ENCODE assay signal across 16 mouse cellular contexts in genomic region chr17:29440490-29440889, GRCm38 (mm10). TPM values are rescaled to one million over a fixed set of nuclear protein-coding genes. Genes with fewer than 3 reads are reported as not detected.
A peak's percentile ranks its signal among the peaks of the same experiment; 100 is the strongest.
DNase-seq lines count a peak whose midpoint lies in the region; ATAC-seq and TF ChIP-seq lines count a peak whose summit lies in the region.
"Had no signal": no experiment of that assay in that cellular context is flagged by ENCODE, and none has a peak within 500 bp of the region (broad histone marks: within the 10 kb centered on the region; RNA-seq: fewer than 3 reads in every experiment).

No protein-coding gene starts in this region.

- no peaks in the 10 kb centered on the region for H3K9me3 ChIP-seq in heart, embryonic 13.5 days
- no peaks in the 10 kb centered on the region for H3K9me3 ChIP-seq in midbrain, embryonic 10.5 days (replicated peaks)
- H3K9me3 ChIP-seq in midbrain, embryonic 16.5 days (replicated peaks; ENCODE audit: control insufficient read depth, low read length, poor library complexity, severe bottlenecking) = no peaks in the 10 kb centered on the region
- H3K9me3 ChIP-seq in liver, embryonic 12.5 days (replicated peaks) = no peaks in the 10 kb centered on the region
- no peaks in the 10 kb centered on the region for H3K9me3 ChIP-seq in stomach, postnatal 0 days (ENCODE audit: control insufficient read depth, low read length)
- H3K9me3 ChIP-seq: embryonic facial prominence, embryonic 12.5 days; hindbrain, embryonic 15.5 days; lung, embryonic 15.5 days had no signal

- peaks cover 75% of the 10 kb centered on the region for H3K4me1 ChIP-seq in heart, embryonic 13.5 days
- H3K4me1 ChIP-seq in midbrain, embryonic 10.5 days = peaks cover 62% of the 10 kb centered on the region
- H3K4me1 ChIP-seq in midbrain, embryonic 16.5 days (ENCODE audit: control insufficient read depth, insufficient read depth, low read length) = peaks cover 14% of the 10 kb centered on the region
- peaks cover 99% of the 10 kb centered on the region for H3K4me1 ChIP-seq in liver, embryonic 12.5 days
- H3K4me1 ChIP-seq in stomach, postnatal 0 days (replicated peaks; ENCODE audit: control insufficient read depth, insufficient read depth) = peaks cover 7% of the 10 kb centered on the region; the same call in 1 of the 2 replicates

- no peak for DNase-seq in heart, postnatal 4 days
- no peak for DNase-seq in midbrain, embryonic 10.5 days (ENCODE audit: low spot score)
- no peak for DNase-seq in stomach, postnatal 0 days (ENCODE audit: low spot score)
- DNase-seq in right cerebral cortex, postnatal 36 days (ENCODE audit: low spot score in 2 of 2) = no peak
- DNase-seq: cerebellum, adult 11 months; cerebellum, postnatal 36 days; kidney, adult 2 months; kidney, postnatal 4 days; layer of hippocampus, postnatal 36 days; right cerebral cortex, adult 18-20 months had no signal

- peak overlapping the region; percentile 94 for H3K27ac ChIP-seq in heart, embryonic 13.5 days (replicated peaks)
- H3K27ac ChIP-seq in midbrain, embryonic 10.5 days (replicated peaks) = peak overlapping the region; percentile 61
- H3K27ac ChIP-seq in midbrain, embryonic 16.5 days (ENCODE audit: low read length) = no peak overlapping the region
- peak overlapping the region; percentile 99 for H3K27ac ChIP-seq in liver, embryonic 12.5 days
- H3K27ac ChIP-seq in stomach, postnatal 0 days (replicated peaks) = peak overlapping the region; percentile 61
- H3K27ac ChIP-seq: embryonic facial prominence, embryonic 12.5 days; hindbrain, embryonic 15.5 days; lung, embryonic 15.5 days had no signal

- H3K27me3 ChIP-seq in heart, embryonic 13.5 days (replicated peaks) = no peaks in the 10 kb centered on the region
- H3K27me3 ChIP-seq in midbrain, embryonic 10.5 days (ENCODE audit: low read depth, poor library complexity, severe bottlenecking) = peaks cover 6% of the 10 kb centered on the region
- no peaks in the 10 kb centered on the region for H3K27me3 ChIP-seq in midbrain, embryonic 16.5 days (ENCODE audit: control insufficient read depth, insufficient read depth, low read depth, low read length)
- no peaks in the 10 kb centered on the region for H3K27me3 ChIP-seq in liver, embryonic 12.5 days (replicated peaks)
- H3K27me3 ChIP-seq in stomach, postnatal 0 days (ENCODE audit: control insufficient read depth, insufficient read depth, low read length) = no peaks in the 10 kb centered on the region
- H3K27me3 ChIP-seq: embryonic facial prominence, embryonic 12.5 days; hindbrain, embryonic 15.5 days; lung, embryonic 15.5 days had no signal

- peak overlapping the region; percentile 45 for H3K9ac ChIP-seq in heart, embryonic 13.5 days
- no peak overlapping the region for H3K9ac ChIP-seq in midbrain, embryonic 16.5 days (ENCODE audit: low read depth, low read length)
- H3K9ac ChIP-seq in liver, embryonic 12.5 days = peak overlapping the region; percentile 85
- H3K9ac ChIP-seq in stomach, postnatal 0 days (ENCODE audit: low read length) = no peak overlapping the region
- H3K9ac ChIP-seq: embryonic facial prominence, embryonic 12.5 days; hindbrain, embryonic 15.5 days; lung, embryonic 15.5 days had no signal

- H3K4me3 ChIP-seq in heart, embryonic 13.5 days = no peak overlapping the region
- no peak overlapping the region for H3K4me3 ChIP-seq in midbrain, embryonic 10.5 days
- H3K4me3 ChIP-seq in midbrain, embryonic 16.5 days (ENCODE audit: low read depth, low read length) = no peak overlapping the region
- no peak overlapping the region for H3K4me3 ChIP-seq in liver, embryonic 12.5 days
- H3K4me3 ChIP-seq in stomach, postnatal 0 days (ENCODE audit: low read depth, low read length) = no peak overlapping the region
- H3K4me3 ChIP-seq: embryonic facial prominence, embryonic 12.5 days; hindbrain, embryonic 15.5 days; lung, embryonic 15.5 days had no signal

- no peaks in the 10 kb centered on the region for H3K36me3 ChIP-seq in heart, embryonic 13.5 days
- H3K36me3 ChIP-seq in midbrain, embryonic 10.5 days = no peaks in the 10 kb centered on the region
- no peaks in the 10 kb centered on the region for H3K36me3 ChIP-seq in midbrain, embryonic 16.5 days (ENCODE audit: control insufficient read depth, insufficient read depth, low read length)
- H3K36me3 ChIP-seq in liver, embryonic 12.5 days = no peaks in the 10 kb centered on the region
- H3K36me3 ChIP-seq in stomach, postnatal 0 days (ENCODE audit: control insufficient read depth, insufficient read depth, low read length) = no peaks in the 10 kb centered on the region
- H3K36me3 ChIP-seq: embryonic facial prominence, embryonic 12.5 days; hindbrain, embryonic 15.5 days; lung, embryonic 15.5 days had no signal

- TF ChIP-seq EP300 in stomach, postnatal 0 days (optimal IDR thresholded peaks at IDR 0.05) = no peak

- ATAC-seq in heart, embryonic 13.5 days (ENCODE audit: extremely low read depth, insufficient number of reproducible peaks, low FRiP score, low TSS enrichment) = no peak
- ATAC-seq in midbrain, embryonic 16.5 days = no peak
- ATAC-seq in liver, embryonic 12.5 days = no peak
- no peak for ATAC-seq in stomach, postnatal 0 days (ENCODE audit: low FRiP score, low TSS enrichment)

- no peak for TF ChIP-seq CTCF in stomach, postnatal 0 days (IDR thresholded peaks at IDR 0.05; ENCODE audit: low read depth)

- 0 out of 2 replicates have a peak overlapping the region, but pooled peaks have one; percentile 2 for H3K4me2 ChIP-seq in heart, embryonic 13.5 days
- H3K4me2 ChIP-seq in midbrain, embryonic 16.5 days (ENCODE audit: low read length) = no peak overlapping the region
- H3K4me2 ChIP-seq in liver, embryonic 12.5 days = peak overlapping the region; percentile 2; the same call in 1 of the 2 replicates
- H3K4me2 ChIP-seq in stomach, postnatal 0 days (replicated peaks; ENCODE audit: low read depth) = no peak overlapping the region
- H3K4me2 ChIP-seq: embryonic facial prominence, embryonic 12.5 days; hindbrain, embryonic 15.5 days; lung, embryonic 15.5 days had no signal

RNA-seq across cellular contexts. Expression of gene Pim1, which starts 50.1 kb away (rescaled TPM):
- polyA plus RNA-seq in heart, embryonic 13.5 days (2015; fragmentation: Nextera tagmentation; extraction: Ambion mirVana) = 19.3 and 20.0 TPM in 2 replicates
- 10 to 100 TPM; 74.0 to 77.0 TPM for total RNA-seq in heart, postnatal 4 days (2021)
- polyA plus RNA-seq in midbrain, embryonic 10.5 days (2016; fragmentation: Nextera tagmentation; extraction: Ambion mirVana) = 27.2 and 33.8 TPM in 2 replicates
- polyA plus RNA-seq in midbrain, embryonic 16.5 days (2015; fragmentation: Nextera tagmentation; extraction: Ambion mirVana) = 7.3 and 7.6 TPM in 2 replicates
- 112 and 114 TPM in 2 replicates for polyA plus RNA-seq in liver, embryonic 12.5 days (2016; fragmentation: Nextera tagmentation; extraction: Ambion mirVana)
- polyA plus RNA-seq in stomach, postnatal 0 days (2015; fragmentation: Nextera tagmentation; extraction: Ambion mirVana) = 28.6 and 32.8 TPM in 2 replicates

Comparison
In these comparisons a context has a peak if more than half of its experiments do, and no peak if none do; other contexts are left out.
1. H3K4me2 ChIP-seq: peak in heart, embryonic 13.5 days (single experiment) and liver, embryonic 12.5 days (single experiment); none in midbrain, embryonic 16.5 days (single experiment) and stomach, postnatal 0 days (single experiment).
2. H3K9ac ChIP-seq: peak in heart, embryonic 13.5 days (single experiment) and liver, embryonic 12.5 days (single experiment); none in midbrain, embryonic 16.5 days (single experiment) and stomach, postnatal 0 days (single experiment).